Mouse (Mus musculus) neural tube, embryonic 12.5 days (tissue): ENCODE results near the gene Sertad2. TPM values are rescaled to one million over a fixed set of nuclear protein-coding genes. Genes with fewer than 3 reads are reported as not detected.

Experiments used
- ATAC-seq: fragments of 200-750 bp; cut with Nextera tagmentation; 2 replicates; pipeline ENCODE4 v1.8.0; 2017; ENCODE audit warnings: low read depth, mild to moderate bottlenecking, moderate TSS enrichment, moderate library complexity; ENCODE audit not compliant: low FRiP score
- H3K27ac ChIP-seq: fragments of 300-500 bp; sonication (generic); 2 replicates; pipeline ENCODE4 v1.5.1; 2016
- H3K27me3 ChIP-seq: fragments of 300-500 bp; sonication (generic); replicated peaks from 2 replicates; pipeline ENCODE4 v1.6.1; 2016; ENCODE audit warnings: mild to moderate bottlenecking
- H3K36me3 ChIP-seq: fragments of 300-500 bp; sonication (generic); 2 replicates; pipeline ENCODE4 v1.6.1; 2016; ENCODE audit warnings: mild to moderate bottlenecking
- H3K4me1 ChIP-seq: fragments of 300-500 bp; sonication (generic); 2 replicates; pipeline ENCODE4 v1.6.1; 2016
- H3K4me2 ChIP-seq: fragments of 300-500 bp; sonication (generic); replicated peaks from 2 replicates; pipeline ENCODE4 v1.6.1; 2016; ENCODE audit warnings: mild to moderate bottlenecking
- H3K4me3 ChIP-seq: fragments of 300-500 bp; sonication (generic); 2 replicates; pipeline ENCODE4 v1.5.1; 2016
- H3K9ac ChIP-seq: fragments of 300-500 bp; sonication (generic); 2 replicates; pipeline ENCODE4 v1.6.1; 2016; ENCODE audit warnings: mild to moderate bottlenecking
- H3K9me3 ChIP-seq: fragments of 300-500 bp; sonication (generic); 2 replicates; pipeline ENCODE4 v1.6.1; 2016; ENCODE audit warnings: mild to moderate bottlenecking
- WGBS: fragments of 180-500 bp; shearing (Covaris S2); methylation state at CpG from one replicate; pipeline ENCODE4 v1.1.7; 2016; 5-methylcytosine and 5-hydroxymethylcytosine counted together
- polyA plus RNA-seq: library from polyadenylated mRNA; unstranded; fragments of >200 nt; fragmentation: Nextera tagmentation; extraction: Ambion mirVana; gene quantifications from 2 replicates; pipeline ENCODE4 v1.2.1, GENCODE M21; 2016

Sertad2 gene
- polyA plus RNA-seq, 1 experiment from 2014 or later = 35.4 TPM

DNA sequence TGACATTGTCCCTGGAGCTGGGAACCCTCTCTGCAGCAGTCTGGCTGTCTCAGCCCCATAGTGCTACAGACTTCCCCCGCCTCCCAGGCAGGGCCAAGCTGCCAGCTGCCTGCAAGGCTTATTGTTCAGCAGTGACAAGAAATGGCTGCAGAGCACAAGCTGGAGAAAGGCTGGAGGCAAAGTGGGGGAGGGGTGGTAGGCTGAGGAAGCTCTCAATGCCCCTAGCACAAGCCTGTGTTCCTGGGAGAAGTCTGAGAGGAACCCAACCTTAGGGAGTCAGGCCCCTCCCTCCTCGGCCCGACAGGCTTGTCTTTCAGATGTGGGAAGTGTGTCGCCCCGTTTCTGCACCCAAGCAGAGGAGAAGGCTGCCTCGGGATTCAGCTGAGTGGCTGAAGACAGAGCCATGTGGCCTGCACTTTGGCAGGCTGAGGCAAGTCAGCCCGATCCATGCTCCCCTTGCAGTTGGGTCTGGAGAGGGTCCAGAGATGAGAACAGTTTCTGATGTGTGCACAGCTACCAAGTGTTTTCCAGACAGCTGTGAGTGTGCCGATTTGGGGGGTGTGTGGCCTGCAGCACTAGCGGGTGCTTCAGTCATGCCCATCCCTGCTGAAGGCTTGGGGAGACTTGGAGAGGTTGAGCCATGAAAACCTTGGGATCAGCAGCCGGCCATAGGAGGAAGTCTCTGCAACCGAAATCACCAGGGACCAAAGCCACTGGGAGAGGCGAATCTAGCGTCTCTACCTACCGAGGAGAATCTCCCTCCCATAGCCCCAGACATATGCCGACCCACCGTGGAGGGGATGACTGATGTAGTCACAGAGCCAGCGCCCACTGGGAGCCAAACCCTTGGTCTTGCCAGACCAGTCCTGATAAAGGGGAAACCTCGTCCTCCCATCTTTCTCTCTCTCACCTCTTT, 113.0 kb downstream of the Sertad2 start:
- Histone ChIP-seq H3K36me3 (no peaks in the 10 kb centered on the region), H3K9ac (peak overlapping the region; percentile 38), H3K4me2 (peak overlapping the region; percentile 51), H3K4me1 (peaks cover 27% of the 10 kb centered on the region), H3K9me3 (no peaks in the 10 kb centered on the region), H3K4me3 (0 out of 2 replicates have a peak overlapping the region, but pooled peaks have one; percentile 9), H3K27me3 (no peaks in the 10 kb centered on the region), H3K27ac (peak overlapping the region; percentile 60)
- peak; percentile 89 for ATAC-seq
- 14% methylated on average over 18 of the region's 18 CpGs for WGBS

DNA sequence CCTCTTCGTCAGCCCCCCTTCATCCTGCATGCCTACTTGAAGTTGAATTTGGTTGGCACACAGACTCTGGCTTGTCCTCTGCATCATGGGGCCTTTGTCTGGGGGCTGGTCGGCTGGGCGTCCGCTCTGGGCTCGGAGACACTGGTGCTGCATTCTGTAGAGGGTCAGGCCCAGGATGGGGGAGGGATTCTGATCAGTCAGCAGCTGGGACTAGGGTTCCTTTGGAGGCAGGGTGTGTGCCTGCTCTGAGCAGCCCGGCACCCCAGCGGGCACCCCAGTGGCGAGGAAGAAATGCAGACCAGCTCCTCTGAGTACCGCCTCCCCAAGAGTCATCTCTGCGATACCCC, 113.6 kb downstream of the Sertad2 start:
- 0 out of 2 replicates have a peak overlapping the region, but pooled peaks have one; percentile 44 for H3K9ac ChIP-seq
- H3K36me3 ChIP-seq = no peaks in the 10 kb centered on the region
- H3K9me3 ChIP-seq = no peaks in the 10 kb centered on the region
- ATAC-seq = peak; percentile 35
- H3K4me1 ChIP-seq = peaks cover 27% of the 10 kb centered on the region
- H3K27me3 ChIP-seq = no peaks in the 10 kb centered on the region
- peak overlapping the region; percentile 60 for H3K27ac ChIP-seq
- H3K4me3 ChIP-seq = 0 out of 2 replicates have a peak overlapping the region, but pooled peaks have one; percentile 9
- peak overlapping the region; percentile 51 for H3K4me2 ChIP-seq
- 18% methylated on average over 10 of the region's 10 CpGs for WGBS

DNA sequence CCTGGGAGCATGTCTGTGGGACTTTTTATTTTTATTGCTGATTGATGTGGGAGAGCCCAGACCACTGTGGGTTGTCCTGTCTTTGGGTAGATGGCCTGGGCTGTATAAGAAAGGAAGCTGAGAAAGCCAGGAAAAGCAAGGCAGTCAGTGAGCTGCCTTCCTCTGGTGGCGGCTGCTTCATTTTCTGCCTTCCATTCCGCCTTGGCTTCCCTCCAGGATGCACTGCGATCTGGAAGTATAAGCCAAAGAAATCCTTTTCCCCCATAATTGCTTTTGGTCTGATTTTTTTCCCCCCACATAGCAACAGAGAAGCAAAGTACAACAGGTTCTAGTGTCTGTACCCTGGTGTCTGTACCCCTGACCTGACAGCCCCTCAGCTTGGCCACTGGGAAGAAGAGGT, 116.0 kb downstream of the Sertad2 start:
- H3K27me3 ChIP-seq = no peaks in the 10 kb centered on the region
- no peak overlapping the region for H3K9ac ChIP-seq
- H3K4me3 ChIP-seq = no peak overlapping the region
- no peak overlapping the region for H3K4me2 ChIP-seq
- ATAC-seq = no peak
- H3K27ac ChIP-seq = no peak overlapping the region
- H3K36me3 ChIP-seq = no peaks in the 10 kb centered on the region
- H3K4me1 ChIP-seq = peaks cover 32% of the 10 kb centered on the region
- no peaks in the 10 kb centered on the region for H3K9me3 ChIP-seq
- WGBS = 96% methylated on average over 3 of the region's 3 CpGs

DNA sequence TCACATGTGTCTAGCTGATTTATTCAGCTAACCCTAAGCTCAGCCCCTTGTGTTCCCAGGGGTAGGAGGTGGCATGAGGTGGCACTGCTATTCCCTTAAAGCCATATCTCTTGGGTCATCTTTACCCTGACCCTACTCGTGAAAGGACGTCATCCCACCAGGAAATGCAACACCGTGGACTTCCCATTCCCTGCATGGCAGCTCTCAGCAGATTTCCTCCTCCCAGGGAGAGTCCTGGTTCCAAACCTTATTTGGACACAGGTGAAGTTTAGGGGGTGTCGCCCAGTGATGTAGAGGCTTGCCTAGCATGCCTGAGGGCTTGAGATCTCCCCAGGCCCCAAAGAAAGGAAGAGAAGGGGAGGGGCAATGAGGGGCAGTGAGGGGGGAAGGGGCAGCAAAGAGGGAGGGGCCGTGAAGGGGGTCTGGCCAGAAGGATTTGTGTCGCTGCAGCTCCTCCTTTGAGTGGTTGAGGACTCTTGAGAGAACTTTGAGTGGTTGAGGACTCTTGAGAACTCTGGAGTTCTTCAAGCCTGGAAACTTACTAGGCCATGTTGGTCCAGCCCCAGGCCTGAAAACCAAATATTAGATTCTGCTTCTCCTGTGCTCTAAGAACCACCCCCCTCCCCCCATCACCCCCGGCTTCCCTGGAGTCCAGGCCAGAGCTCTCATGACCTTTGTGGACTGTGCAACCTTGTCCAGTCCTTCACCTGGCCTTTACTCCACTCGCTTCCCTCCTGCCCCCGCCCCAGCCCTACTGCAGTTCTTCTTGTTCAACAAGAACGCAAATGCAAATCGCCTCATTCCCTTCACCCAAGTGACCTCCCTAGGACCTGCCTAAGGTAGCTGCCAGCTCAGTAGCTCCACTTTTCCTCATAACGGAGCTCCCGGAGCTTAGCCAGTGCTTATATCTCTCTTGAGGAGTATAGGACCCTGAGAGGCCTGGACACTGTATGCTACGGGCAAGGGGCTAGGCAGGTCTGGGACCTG, 117.4 kb downstream of the Sertad2 start:
- Histone ChIP-seq H3K27me3 (no peaks in the 10 kb centered on the region), H3K36me3 (no peaks in the 10 kb centered on the region), H3K4me1 (peaks cover 23% of the 10 kb centered on the region), H3K27ac (no peak overlapping the region), H3K9ac (no peak overlapping the region), H3K4me2 (no peak overlapping the region), H3K9me3 (no peaks in the 10 kb centered on the region), H3K4me3 (no peak overlapping the region)
- 89% methylated on average over 14 of the region's 14 CpGs for WGBS
- ATAC-seq = no peak

DNA sequence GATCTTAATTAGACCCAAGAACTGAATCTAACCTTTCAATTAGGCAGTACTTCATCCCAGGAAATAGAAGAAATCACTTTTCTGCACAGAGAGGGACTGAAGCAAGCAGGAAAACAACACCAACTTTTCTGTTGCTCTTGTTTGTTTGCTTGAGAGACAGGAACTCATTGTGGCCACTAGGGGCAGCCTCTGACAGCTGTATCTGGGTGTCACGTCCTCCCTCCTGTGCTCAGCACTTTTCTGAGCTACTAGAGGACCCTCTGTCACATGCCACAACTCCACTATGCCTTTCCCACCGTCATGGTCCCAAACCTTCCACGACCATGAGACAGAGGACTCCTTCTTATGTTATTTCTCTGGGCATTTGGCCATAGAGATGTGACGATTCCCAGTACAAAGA, 118.6 kb downstream of the Sertad2 start:
- WGBS = 37% methylated on average over 4 of the region's 4 CpGs
- Histone ChIP-seq H3K9me3 (no peaks in the 10 kb centered on the region), H3K4me3 (no peak overlapping the region), H3K4me1 (peaks cover 11% of the 10 kb centered on the region), H3K4me2 (no peak overlapping the region), H3K27me3 (no peaks in the 10 kb centered on the region), H3K36me3 (no peaks in the 10 kb centered on the region), H3K9ac (no peak overlapping the region), H3K27ac (no peak overlapping the region)
- no peak for ATAC-seq

DNA sequence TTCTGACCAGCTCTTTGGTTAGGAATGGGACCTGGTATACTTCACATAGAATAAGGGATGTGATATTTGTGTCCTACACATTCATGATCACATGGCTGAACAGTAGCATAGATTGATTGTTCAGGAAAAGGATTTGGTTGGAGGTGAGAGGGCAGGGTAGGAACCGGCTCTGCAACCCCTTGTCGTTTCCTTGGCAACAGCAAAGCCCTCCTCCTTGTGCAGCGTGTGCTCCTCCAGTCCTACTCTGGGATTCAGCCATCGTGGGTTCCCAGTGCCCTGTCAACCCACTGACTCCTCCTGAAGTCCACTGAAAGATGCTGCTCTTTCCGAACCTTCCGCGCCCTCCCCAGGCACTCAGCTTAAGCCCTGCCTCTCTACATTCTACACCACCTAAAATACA, 119.8 kb downstream of the Sertad2 start:
- H3K36me3 ChIP-seq = no peaks in the 10 kb centered on the region
- H3K4me3 ChIP-seq = no peak overlapping the region
- no peaks in the 10 kb centered on the region for H3K9me3 ChIP-seq
- no peak for ATAC-seq
- H3K9ac ChIP-seq = no peak overlapping the region
- no peak overlapping the region for H3K27ac ChIP-seq
- no peaks in the 10 kb centered on the region for H3K27me3 ChIP-seq
- no peak overlapping the region for H3K4me2 ChIP-seq
- WGBS = 61% methylated on average over 7 of the region's 7 CpGs
- H3K4me1 ChIP-seq = peaks cover 5% of the 10 kb centered on the region

DNA sequence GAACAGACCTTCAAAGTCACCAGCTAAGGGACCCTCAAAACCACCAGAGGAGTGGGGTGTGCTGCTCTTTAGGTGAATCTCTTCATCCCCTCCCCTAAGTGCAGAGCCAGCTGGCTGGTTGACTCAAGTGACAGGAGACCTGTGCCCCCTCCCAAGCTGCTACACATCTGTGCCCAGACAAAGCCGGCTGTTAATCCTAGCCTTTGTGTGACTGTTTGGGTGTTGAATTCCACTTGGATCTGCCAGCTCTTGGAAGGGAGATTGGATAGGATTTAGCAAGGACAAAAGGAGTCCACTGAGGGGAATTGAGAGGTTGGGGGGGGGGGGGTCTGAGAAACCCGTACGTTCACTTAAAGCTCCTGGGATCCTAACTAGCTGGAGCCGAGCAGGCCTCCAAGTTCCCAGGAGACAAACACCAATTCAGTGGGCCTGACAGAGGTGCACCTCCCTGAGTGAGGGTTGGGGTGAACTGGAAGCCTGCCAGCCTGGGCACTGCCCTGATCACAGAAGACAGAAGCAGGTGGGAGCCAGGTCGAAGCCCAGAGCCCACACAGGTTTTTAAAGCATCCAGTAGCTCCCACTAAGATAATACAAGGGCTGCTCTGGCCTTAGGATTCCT, 120.6 kb downstream of the Sertad2 start:
- Histone ChIP-seq H3K27ac (no peak overlapping the region), H3K9me3 (no peaks in the 10 kb centered on the region), H3K4me1 (peaks cover 5% of the 10 kb centered on the region), H3K4me3 (no peak overlapping the region), H3K36me3 (no peaks in the 10 kb centered on the region), H3K4me2 (no peak overlapping the region), H3K9ac (no peak overlapping the region), H3K27me3 (no peaks in the 10 kb centered on the region)
- no peak for ATAC-seq
- WGBS = 30% methylated on average over 5 of the region's 5 CpGs

DNA sequence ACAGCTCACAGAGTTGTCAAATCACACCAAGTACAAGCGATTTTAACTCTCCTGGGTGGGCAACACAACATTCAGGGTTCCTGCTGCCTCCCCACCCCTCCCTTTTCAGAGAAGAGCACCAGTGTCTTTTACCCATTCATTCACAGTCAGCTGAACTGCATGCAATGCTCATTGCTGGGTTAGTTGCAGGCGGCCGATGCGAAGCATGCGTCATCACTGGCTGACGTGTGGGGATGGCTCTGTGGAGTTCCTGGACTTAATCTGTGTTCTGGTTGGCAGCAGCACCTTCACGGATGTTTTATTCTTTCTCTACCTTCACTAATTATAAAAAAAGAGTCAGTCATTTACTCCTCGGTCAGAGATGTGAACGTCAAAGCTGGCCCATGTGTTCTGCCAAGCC, 121.8 kb downstream of the Sertad2 start:
- Histone ChIP-seq H3K4me3 (no peak overlapping the region), H3K9me3 (no peaks in the 10 kb centered on the region), H3K4me1 (peaks cover 5% of the 10 kb centered on the region), H3K36me3 (no peaks in the 10 kb centered on the region), H3K27me3 (no peaks in the 10 kb centered on the region), H3K27ac (no peak overlapping the region), H3K9ac (no peak overlapping the region), H3K4me2 (no peak overlapping the region)
- no peak for ATAC-seq
- 71% methylated on average over 9 of the region's 9 CpGs for WGBS

DNA sequence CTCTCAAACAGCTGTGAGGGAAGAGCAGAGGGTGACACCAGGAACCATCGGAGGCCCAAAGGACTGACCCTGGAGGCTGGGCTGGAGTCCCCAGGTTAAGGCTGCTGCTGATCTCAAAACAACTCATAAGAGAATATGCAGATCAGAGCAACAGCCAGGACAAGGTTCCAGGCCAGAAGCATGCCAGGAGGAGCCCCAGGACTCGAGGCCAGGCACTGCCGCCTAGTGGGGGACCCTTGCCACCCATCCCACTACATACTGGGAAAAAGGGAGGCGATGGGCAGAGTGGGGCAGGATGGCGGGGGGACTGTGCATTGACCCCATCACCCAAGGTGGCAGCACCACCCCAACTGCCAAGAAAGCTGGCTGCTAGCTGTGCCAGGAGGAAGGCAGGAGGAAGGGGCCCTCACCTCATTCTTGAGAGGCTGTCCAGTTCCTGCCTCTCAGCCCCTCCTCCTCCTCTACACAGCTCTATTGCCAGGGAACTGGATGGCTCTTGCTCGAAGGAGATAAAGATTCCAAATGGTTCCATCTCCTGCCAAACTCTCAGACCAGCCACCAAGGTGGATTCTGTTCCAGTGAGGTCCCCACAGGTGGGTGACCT, 128.8 kb downstream of the Sertad2 start:
- H3K27me3 ChIP-seq = no peaks in the 10 kb centered on the region
- no peaks in the 10 kb centered on the region for H3K9me3 ChIP-seq
- H3K4me2 ChIP-seq = no peak overlapping the region
- no peaks in the 10 kb centered on the region for H3K36me3 ChIP-seq
- H3K4me3 ChIP-seq = no peak overlapping the region
- no peaks in the 10 kb centered on the region for H3K4me1 ChIP-seq
- 48% methylated on average over 6 of the region's 6 CpGs for WGBS
- no peak overlapping the region for H3K27ac ChIP-seq
- no peak for ATAC-seq
- H3K9ac ChIP-seq = no peak overlapping the region

DNA sequence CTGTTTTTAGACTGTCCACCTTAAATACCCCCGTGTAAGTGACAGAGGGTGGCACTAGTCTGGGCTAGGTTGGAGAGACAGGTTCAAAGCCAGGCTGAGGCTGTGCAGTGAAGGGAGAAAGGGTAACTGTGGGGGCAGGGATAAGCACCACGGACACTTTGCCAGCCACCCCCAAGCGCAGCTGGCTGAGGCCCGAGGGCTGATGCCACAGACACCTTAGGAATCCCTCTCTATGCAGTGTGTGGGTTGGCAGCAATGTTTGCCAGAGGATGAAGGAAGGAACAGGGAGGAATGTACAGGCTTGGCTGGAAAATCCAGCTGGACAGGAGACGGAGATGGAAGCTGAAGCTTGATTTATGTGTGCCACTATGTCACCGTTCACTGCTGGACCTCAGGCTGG, 129.5 kb downstream of the Sertad2 start:
- H3K4me1 ChIP-seq = no peaks in the 10 kb centered on the region
- H3K9me3 ChIP-seq = no peaks in the 10 kb centered on the region
- H3K4me3 ChIP-seq = no peak overlapping the region
- no peak overlapping the region for H3K9ac ChIP-seq
- no peak for ATAC-seq
- no peaks in the 10 kb centered on the region for H3K36me3 ChIP-seq
- H3K27ac ChIP-seq = no peak overlapping the region
- 77% methylated on average over 6 of the region's 6 CpGs for WGBS
- H3K4me2 ChIP-seq = no peak overlapping the region
- no peaks in the 10 kb centered on the region for H3K27me3 ChIP-seq

DNA sequence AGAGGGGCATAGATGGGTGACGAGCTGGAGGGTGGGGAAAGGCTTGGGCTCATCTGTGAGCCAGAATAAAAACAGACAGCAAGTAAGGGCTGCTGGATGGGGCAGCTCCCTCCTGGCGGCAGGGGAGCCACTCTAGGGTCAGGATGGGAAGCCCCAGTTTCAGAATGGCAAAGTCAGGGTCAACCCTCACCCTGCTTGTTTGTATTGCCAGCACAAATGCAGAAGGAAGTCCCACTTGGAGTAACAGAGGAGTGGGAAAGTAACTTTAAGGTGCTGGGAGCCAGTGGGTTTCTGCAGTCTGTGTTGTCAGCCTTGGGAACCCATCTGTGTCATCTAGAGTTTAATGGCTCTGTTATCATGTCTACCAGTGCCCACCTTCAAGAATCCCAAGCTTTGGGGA, 136.3 kb downstream of the Sertad2 start:
- Histone ChIP-seq H3K4me3 (no peak overlapping the region), H3K9ac (no peak overlapping the region), H3K4me2 (no peak overlapping the region), H3K27ac (no peak overlapping the region), H3K4me1 (no peaks in the 10 kb centered on the region), H3K36me3 (peaks cover under 1% of the 10 kb centered on the region; the same call in 1 of the 2 replicates), H3K27me3 (no peaks in the 10 kb centered on the region), H3K9me3 (no peaks in the 10 kb centered on the region)
- WGBS = 80% methylated on average over 2 of the region's 2 CpGs
- ATAC-seq = no peak
